Mouse (Mus musculus): ENCODE measurements around the gene Ehd2. TPM values are rescaled to one million over a fixed set of nuclear protein-coding genes. Genes with fewer than 3 reads are reported as not detected.

The Ehd2 gene
- polyA plus RNA-seq, 1 experiment = 136 TPM

GRCm38 (mm10) chr7:15980246-15980645, 12.9 kb upstream of the Ehd2 start:
- no peak overlapping the region for H3K27ac ChIP-seq (ENCODE audit: insufficient read depth, low read length)
- H3K4me1 ChIP-seq (ENCODE audit: control insufficient read depth, insufficient read depth, low read length) = no peaks in the 10 kb centered on the region
- TF ChIP-seq CTCF (IDR thresholded peaks at IDR 0.05; ENCODE audit: borderline replicate concordance, insufficient read depth, low read length) (no peak), POLR2A (IDR thresholded peaks at IDR 0.05; ENCODE audit: low read depth, low read length) (no peak)
- no peak overlapping the region for H3K4me3 ChIP-seq (ENCODE audit: insufficient read depth, low read length)

- Histone ChIP-seq H3K27ac (ENCODE audit: insufficient read depth, low read length) (no peak overlapping the region), H3K4me3 (ENCODE audit: insufficient read depth, low read length) (no peak overlapping the region), H3K4me1 (ENCODE audit: control insufficient read depth, insufficient read depth, low read length) (no peaks in the 10 kb centered on the region)
- TF ChIP-seq CTCF (IDR thresholded peaks at IDR 0.05; ENCODE audit: borderline replicate concordance, insufficient read depth, low read length) (peak; percentile 73), POLR2A (IDR thresholded peaks at IDR 0.05; ENCODE audit: low read depth, low read length) (no peak)
Measured at GRCm38 (mm10) chr7:15975904-15976303, 8.5 kb upstream of the Ehd2 start.

DNA sequence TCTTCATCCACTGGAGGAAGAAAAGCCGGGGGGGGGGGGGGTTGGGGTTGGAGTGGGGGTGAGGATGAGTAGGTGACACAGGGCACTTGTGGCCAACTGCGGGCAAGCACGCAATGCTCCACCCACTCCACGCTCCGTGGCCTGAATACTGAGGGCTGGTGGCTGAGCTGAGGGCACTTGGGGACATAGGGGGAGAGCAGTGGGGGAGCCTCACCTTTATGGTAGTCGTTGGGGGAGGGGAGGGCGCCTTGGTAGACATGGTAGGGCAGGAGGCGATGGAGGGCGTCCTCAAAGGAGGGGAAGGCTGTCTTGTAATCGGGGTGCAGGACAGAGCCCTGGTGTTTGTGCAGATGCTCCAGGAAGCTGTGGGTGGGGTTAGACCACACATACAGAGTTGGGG, 8.1 kb upstream of the Ehd2 start:
- TF ChIP-seq POLR2A (IDR thresholded peaks at IDR 0.05; ENCODE audit: low read depth, low read length) = no peak
- TF ChIP-seq CTCF (IDR thresholded peaks at IDR 0.05; ENCODE audit: borderline replicate concordance, insufficient read depth, low read length) = no peak
- Histone ChIP-seq H3K4me1 (ENCODE audit: control insufficient read depth, insufficient read depth, low read length) (no peaks in the 10 kb centered on the region), H3K27ac (ENCODE audit: insufficient read depth, low read length) (no peak overlapping the region), H3K4me3 (ENCODE audit: insufficient read depth, low read length) (no peak overlapping the region)

- H3K27ac ChIP-seq (ENCODE audit: insufficient read depth, low read length) = no peak overlapping the region
- TF ChIP-seq CTCF (IDR thresholded peaks at IDR 0.05; ENCODE audit: borderline replicate concordance, insufficient read depth, low read length) (peak; percentile 74), POLR2A (IDR thresholded peaks at IDR 0.05; ENCODE audit: low read depth, low read length) (no peak)
- no peak overlapping the region for H3K4me3 ChIP-seq (ENCODE audit: insufficient read depth, low read length)
- H3K4me1 ChIP-seq (ENCODE audit: control insufficient read depth, insufficient read depth, low read length) = no peaks in the 10 kb centered on the region
Measured at GRCm38 (mm10) chr7:15974712-15975111, 7.3 kb upstream of the Ehd2 start.

- TF ChIP-seq CTCF (IDR thresholded peaks at IDR 0.05; ENCODE audit: borderline replicate concordance, insufficient read depth, low read length) (no peak), POLR2A (IDR thresholded peaks at IDR 0.05; ENCODE audit: low read depth, low read length) (no peak)
- Histone ChIP-seq H3K27ac (ENCODE audit: insufficient read depth, low read length) (no peak overlapping the region), H3K4me3 (ENCODE audit: insufficient read depth, low read length) (no peak overlapping the region), H3K4me1 (ENCODE audit: control insufficient read depth, insufficient read depth, low read length) (no peaks in the 10 kb centered on the region)
Measured at GRCm38 (mm10) chr7:15972247-15972646, 4.9 kb upstream of the Ehd2 start.

- no peak for TF ChIP-seq CTCF (IDR thresholded peaks at IDR 0.05; ENCODE audit: borderline replicate concordance, insufficient read depth, low read length)
- no peak for TF ChIP-seq POLR2A (IDR thresholded peaks at IDR 0.05; ENCODE audit: low read depth, low read length)
- Histone ChIP-seq H3K4me1 (ENCODE audit: control insufficient read depth, insufficient read depth, low read length) (peaks cover 3% of the 10 kb centered on the region; the same call in 1 of the 2 replicates), H3K27ac (ENCODE audit: insufficient read depth, low read length) (no peak overlapping the region), H3K4me3 (ENCODE audit: insufficient read depth, low read length) (no peak overlapping the region)
Measured at GRCm38 (mm10) chr7:15969674-15970073, 2.3 kb upstream of the Ehd2 start.

GRCm38 (mm10) chr7:15968322-15968721, 955 bp upstream of the Ehd2 start:
- no peak overlapping the region for H3K4me3 ChIP-seq (ENCODE audit: insufficient read depth, low read length)
- no peak overlapping the region for H3K27ac ChIP-seq (ENCODE audit: insufficient read depth, low read length)
- TF ChIP-seq CTCF (IDR thresholded peaks at IDR 0.05; ENCODE audit: borderline replicate concordance, insufficient read depth, low read length) = no peak
- TF ChIP-seq POLR2A (IDR thresholded peaks at IDR 0.05; ENCODE audit: low read depth, low read length) = no peak
- H3K4me1 ChIP-seq (ENCODE audit: control insufficient read depth, insufficient read depth, low read length) = peaks cover 4% of the 10 kb centered on the region; the same call in 1 of the 2 replicates

- Histone ChIP-seq H3K27ac (ENCODE audit: insufficient read depth, low read length) (peak overlapping the region; percentile 55), H3K4me1 (ENCODE audit: control insufficient read depth, insufficient read depth, low read length) (peaks cover 15% of the 10 kb centered on the region), H3K4me3 (ENCODE audit: insufficient read depth, low read length) (peak overlapping the region; percentile 90)
- no peak for TF ChIP-seq CTCF (IDR thresholded peaks at IDR 0.05; ENCODE audit: borderline replicate concordance, insufficient read depth, low read length)
- TF ChIP-seq POLR2A (IDR thresholded peaks at IDR 0.05; ENCODE audit: low read depth, low read length) = no peak
Measured at GRCm38 (mm10) chr7:15966489-15966888, 878 bp downstream of the Ehd2 start.

- Histone ChIP-seq H3K4me3 (ENCODE audit: insufficient read depth, low read length) (no peak overlapping the region), H3K4me1 (ENCODE audit: control insufficient read depth, insufficient read depth, low read length) (peaks cover 28% of the 10 kb centered on the region), H3K27ac (ENCODE audit: insufficient read depth, low read length) (peak overlapping the region; percentile 74)
- TF ChIP-seq POLR2A (IDR thresholded peaks at IDR 0.05; ENCODE audit: low read depth, low read length) = no peak
Measured at GRCm38 (mm10) chr7:15963798-15964652, 3.3 kb downstream of the Ehd2 start.
